Mouse (Mus musculus) lung, embryonic 16.5 days (tissue): Measurements from ENCODE around the gene Wdr90. TPM values are rescaled to one million over a fixed set of nuclear protein-coding genes. Genes with fewer than 3 reads are reported as not detected.

Source experiments
- ATAC-seq: fragments of 200-750 bp; cut with Nextera tagmentation; 2 replicates; pipeline ENCODE4 v1.8.0; 2017; ENCODE audit warnings: low read depth, mild to moderate bottlenecking, moderate library complexity
- H3K27ac ChIP-seq: fragments of 300-500 bp; sonication (generic); 2 replicates; pipeline ENCODE4 v1.5.1; 2014; ENCODE audit warnings: mild to moderate bottlenecking, control low read depth, low read length
- H3K27me3 ChIP-seq: fragments of 300-500 bp; sonication (generic); 2 replicates; pipeline ENCODE4 v1.6.1; 2014; ENCODE audit warnings: low read depth, low read length, mixed read lengths; ENCODE audit not compliant: control insufficient read depth, insufficient read depth
- H3K36me3 ChIP-seq: fragments of 300-500 bp; sonication (generic); 2 replicates; pipeline ENCODE4 v1.6.1; 2014; ENCODE audit warnings: low read length; ENCODE audit not compliant: control insufficient read depth, insufficient read depth
- H3K4me1 ChIP-seq: fragments of 300-500 bp; sonication (generic); replicated peaks from 2 replicates; pipeline ENCODE4 v1.6.1; 2014; ENCODE audit warnings: low read length, mixed read lengths; ENCODE audit not compliant: control insufficient read depth, insufficient read depth
- H3K4me2 ChIP-seq: fragments of 300-500 bp; sonication (generic); 2 replicates; pipeline ENCODE4 v1.6.1; 2014; ENCODE audit warnings: low read depth, low read length, control low read depth
- H3K4me3 ChIP-seq: fragments of 300-500 bp; sonication (generic); 2 replicates; pipeline ENCODE4 v1.5.1; 2014; ENCODE audit warnings: mild to moderate bottlenecking, low read length, control low read depth
- H3K9ac ChIP-seq: fragments of 300-500 bp; sonication (generic); 2 replicates; pipeline ENCODE4 v1.6.1; 2014; ENCODE audit warnings: low read length, control low read depth
- H3K9me3 ChIP-seq: fragments of 300-500 bp; sonication (generic); 2 replicates; pipeline ENCODE4 v1.6.1; 2016; ENCODE audit warnings: low read length; ENCODE audit not compliant: control insufficient read depth
- WGBS: fragments of 180-500 bp; shearing (Covaris S2); extraction: QIAGEN DNeasy Blood & Tissue Kit; methylation state at CpG from one replicate; pipeline ENCODE4 v1.1.7; 2014; 5-methylcytosine and 5-hydroxymethylcytosine counted together
- polyA plus RNA-seq: library from polyadenylated mRNA; unstranded; fragments of >200 nt; fragmentation: Nextera tagmentation; extraction: Ambion mirVana; gene quantifications from 2 replicates; pipeline ENCODE4 v1.2.1, GENCODE M21; 2015

Wdr90 gene
- polyA plus RNA-seq, result 32.6 and 33.4 TPM in 2 replicates

DNA sequence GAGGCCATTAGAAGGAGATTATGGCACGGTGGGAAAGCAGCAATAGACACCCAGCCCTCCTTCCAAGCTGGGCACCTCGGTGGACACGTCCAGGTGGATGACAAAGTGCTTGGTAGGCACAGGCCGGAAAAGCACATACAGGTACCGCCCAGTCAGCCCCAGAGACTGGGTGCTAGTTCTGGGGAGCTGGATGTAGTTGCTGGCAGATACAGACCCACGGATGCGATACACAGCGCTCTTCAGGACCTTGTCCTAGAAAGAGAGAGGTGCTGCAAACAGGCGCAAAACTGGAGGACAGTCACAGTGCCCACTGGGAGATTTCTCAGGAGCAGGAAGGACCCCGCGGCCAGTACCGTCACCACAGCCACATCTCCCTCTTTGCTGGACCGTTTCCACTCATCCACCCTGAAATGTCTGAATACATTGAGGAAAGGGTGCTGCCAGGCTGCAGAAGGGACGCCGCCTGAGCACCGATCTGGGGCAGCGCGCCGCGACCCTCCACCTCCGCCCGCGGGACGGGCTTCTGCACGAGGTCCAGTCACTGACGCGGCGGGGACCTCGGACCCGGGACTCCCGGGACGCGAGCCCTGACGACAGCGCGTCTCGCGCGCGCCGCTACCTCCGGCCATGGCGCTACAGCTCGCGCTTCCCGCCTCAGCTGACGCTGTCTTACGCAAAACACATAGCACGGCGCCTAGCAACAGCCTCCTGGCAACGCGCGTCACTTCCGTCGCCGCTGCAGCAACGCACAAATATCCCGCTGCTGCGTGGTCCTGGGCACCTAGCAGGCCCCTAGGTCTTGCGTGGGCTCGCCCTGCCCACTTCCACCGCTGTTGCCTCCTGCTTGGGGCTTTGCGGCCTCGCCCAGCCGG is at the start of gene Wdr90:
TSS of gene Wdr90 (minus strand) at position 670 of the 872 bp plus-strand sequence.
- 2% methylated on average over 65 of the region's 65 CpGs for WGBS
- H3K36me3 ChIP-seq, result 0 out of 2 replicates have a peak, but pooled peaks cover 3% of the 10 kb centered on the region
- H3K9me3 ChIP-seq, result no peaks in the 10 kb centered on the region
- peak within 1 kb of the TSS; percentile 84 for H3K27ac ChIP-seq
- no peaks in the 10 kb centered on the region for H3K27me3 ChIP-seq
- peak within 1 kb of the TSS; percentile 83 for H3K4me2 ChIP-seq
- H3K9ac ChIP-seq, result peak within 1 kb of the TSS; percentile 90
- H3K4me1 ChIP-seq, result peaks cover 12% of the 10 kb centered on the region
- H3K4me3 ChIP-seq, result peak within 1 kb of the TSS; percentile 69
- peak; percentile 96 for ATAC-seq

DNA sequence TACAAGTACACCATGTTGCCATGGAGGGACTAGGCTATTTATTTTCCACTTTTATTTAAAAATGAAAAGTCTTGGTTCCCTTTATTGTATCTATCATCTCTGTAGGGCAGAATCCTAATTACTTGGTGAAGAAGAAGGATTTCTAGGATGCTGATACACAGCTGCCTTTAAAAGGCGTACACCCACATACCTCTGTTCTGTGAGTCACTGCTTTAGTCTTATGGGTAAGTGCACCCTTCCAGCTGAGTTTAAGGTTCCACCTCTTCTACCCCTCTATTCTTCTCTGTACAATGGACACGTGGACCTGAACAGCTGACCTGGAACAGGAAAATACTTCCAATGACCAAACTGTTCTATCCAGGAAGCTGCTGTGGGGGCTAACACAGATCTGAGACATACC is 46.3 kb upstream of the Wdr90 start:
- Histone ChIP-seq H3K4me3 (no peak overlapping the region), H3K27ac (no peak overlapping the region), H3K9me3 (no peaks in the 10 kb centered on the region), H3K36me3 (no peaks in the 10 kb centered on the region), H3K4me1 (no peaks in the 10 kb centered on the region), H3K4me2 (no peak overlapping the region), H3K27me3 (no peaks in the 10 kb centered on the region), H3K9ac (no peak overlapping the region)
- WGBS, result 81% methylated on average over 2 of the region's 2 CpGs
- no peak for ATAC-seq

DNA sequence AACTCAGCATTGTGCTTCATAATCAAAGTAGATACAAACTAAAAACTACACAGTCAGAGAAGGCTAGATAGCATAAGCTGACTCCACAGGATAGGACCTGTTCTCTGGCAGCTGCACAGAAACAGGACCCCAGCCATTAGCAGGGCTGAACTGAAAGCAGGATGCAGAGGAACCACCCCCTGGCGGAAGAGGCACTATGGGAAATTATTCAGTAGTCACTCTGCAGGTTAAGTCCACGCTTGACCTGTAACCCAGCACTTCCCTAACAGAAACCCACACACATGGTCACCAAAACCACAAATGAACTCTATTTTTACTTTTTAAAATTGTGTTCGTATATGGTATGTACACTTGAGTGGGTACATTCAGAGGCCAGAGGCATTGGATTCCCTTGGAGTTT is 41.8 kb upstream of the Wdr90 start:
- Histone ChIP-seq H3K27ac (no peak overlapping the region), H3K4me1 (no peaks in the 10 kb centered on the region)
- WGBS, result 90% methylated on average over 3 of the region's 3 CpGs

DNA sequence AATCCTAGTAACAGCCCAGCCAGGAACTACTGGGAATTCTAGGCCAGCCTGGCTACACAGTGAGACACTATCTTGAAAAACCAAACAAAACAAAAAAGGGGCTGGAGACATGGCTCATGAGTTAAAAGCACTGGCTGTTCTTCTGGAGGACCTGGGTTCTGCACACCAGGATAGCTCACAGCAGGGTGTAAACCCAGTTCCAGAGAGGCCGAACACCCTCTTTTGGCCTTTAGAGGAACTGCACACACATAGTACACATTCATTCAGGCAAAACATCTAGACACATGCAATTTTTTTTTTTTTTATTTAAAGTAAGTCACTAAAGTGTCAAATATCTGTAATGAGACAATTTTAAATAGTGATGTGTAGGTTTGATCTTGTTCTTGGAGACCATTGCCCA is 38.9 kb upstream of the Wdr90 start:
- ATAC-seq, result no peak
- 97% methylated on average over 1 of the region's 1 CpGs for WGBS
- H3K9ac ChIP-seq, result no peak overlapping the region
- H3K27me3 ChIP-seq, result no peaks in the 10 kb centered on the region
- H3K9me3 ChIP-seq, result no peaks in the 10 kb centered on the region
- H3K4me3 ChIP-seq, result no peak overlapping the region
- H3K4me1 ChIP-seq, result no peaks in the 10 kb centered on the region
- peaks cover 3% of the 10 kb centered on the region; the same call in 1 of the 2 replicates for H3K36me3 ChIP-seq
- no peak overlapping the region for H3K27ac ChIP-seq
- no peak overlapping the region for H3K4me2 ChIP-seq

More for the DNA sequence above, 41.8 kb upstream of the Wdr90 start:
- Histone ChIP-seq H3K9ac (no peak overlapping the region), H3K4me3 (no peak overlapping the region), H3K4me2 (no peak overlapping the region), H3K9me3 (no peaks in the 10 kb centered on the region), H3K36me3 (peaks cover 3% of the 10 kb centered on the region; the same call in 1 of the 2 replicates), H3K27me3 (no peaks in the 10 kb centered on the region)
- ATAC-seq, result no peak

DNA sequence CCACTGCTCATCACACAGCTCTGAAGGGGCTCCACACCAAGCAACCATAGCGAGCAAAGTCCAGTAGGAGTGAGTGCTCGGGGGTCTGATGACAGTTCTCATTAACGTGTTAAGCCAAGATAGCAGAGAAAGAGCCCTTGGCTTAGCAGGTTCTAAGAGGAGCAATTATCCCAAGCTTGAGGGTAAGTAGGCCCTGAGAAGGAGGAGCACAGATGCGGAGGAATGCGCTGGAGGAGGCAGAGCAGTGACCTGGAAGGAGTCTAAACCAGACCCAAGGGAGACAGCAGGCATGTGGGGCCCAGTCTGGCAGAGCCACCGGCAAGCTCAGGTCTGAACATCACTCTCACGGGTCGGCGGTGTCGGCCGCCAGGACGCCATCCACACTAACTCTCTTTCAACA is 34.6 kb upstream of the Wdr90 start:
- no peak for ATAC-seq
- no peak overlapping the region for H3K9ac ChIP-seq
- no peak overlapping the region for H3K27ac ChIP-seq
- H3K9me3 ChIP-seq, result no peaks in the 10 kb centered on the region
- H3K27me3 ChIP-seq, result no peaks in the 10 kb centered on the region
- 70% methylated on average over 12 of the region's 12 CpGs for WGBS
- no peaks in the 10 kb centered on the region for H3K4me1 ChIP-seq
- no peak overlapping the region for H3K4me3 ChIP-seq
- peaks cover 3% of the 10 kb centered on the region; the same call in 1 of the 2 replicates for H3K36me3 ChIP-seq
- H3K4me2 ChIP-seq, result no peak overlapping the region

DNA sequence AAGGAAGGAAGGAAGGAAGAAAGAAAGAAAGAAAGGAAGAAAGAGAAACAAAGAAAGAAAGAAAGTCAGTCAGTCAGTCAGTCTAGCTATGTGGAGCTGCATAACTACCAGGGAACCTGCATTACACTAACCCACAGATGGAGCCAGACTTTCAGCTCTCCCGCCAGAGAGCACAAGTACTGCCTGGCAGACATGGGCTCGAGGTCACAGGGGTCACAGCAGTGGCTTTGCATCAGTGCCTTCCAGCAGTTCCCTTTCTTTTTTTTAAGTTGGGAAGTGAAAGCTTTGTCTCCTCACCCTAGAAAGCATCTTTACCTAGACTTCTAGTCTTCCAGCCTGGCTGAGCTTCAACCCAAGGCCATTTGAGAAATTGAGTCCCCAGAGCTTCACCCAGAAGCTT is 34.1 kb upstream of the Wdr90 start:
- H3K9ac ChIP-seq, result no peak overlapping the region
- ATAC-seq, result no peak
- WGBS, result 62% methylated on average over 2 of the region's 2 CpGs
- H3K4me2 ChIP-seq, result no peak overlapping the region
- no peaks in the 10 kb centered on the region for H3K4me1 ChIP-seq
- H3K36me3 ChIP-seq, result no peaks in the 10 kb centered on the region; the same call in 1 of the 2 replicates
- H3K9me3 ChIP-seq, result no peaks in the 10 kb centered on the region
- H3K27me3 ChIP-seq, result no peaks in the 10 kb centered on the region
- no peak overlapping the region for H3K4me3 ChIP-seq
- no peak overlapping the region for H3K27ac ChIP-seq

DNA sequence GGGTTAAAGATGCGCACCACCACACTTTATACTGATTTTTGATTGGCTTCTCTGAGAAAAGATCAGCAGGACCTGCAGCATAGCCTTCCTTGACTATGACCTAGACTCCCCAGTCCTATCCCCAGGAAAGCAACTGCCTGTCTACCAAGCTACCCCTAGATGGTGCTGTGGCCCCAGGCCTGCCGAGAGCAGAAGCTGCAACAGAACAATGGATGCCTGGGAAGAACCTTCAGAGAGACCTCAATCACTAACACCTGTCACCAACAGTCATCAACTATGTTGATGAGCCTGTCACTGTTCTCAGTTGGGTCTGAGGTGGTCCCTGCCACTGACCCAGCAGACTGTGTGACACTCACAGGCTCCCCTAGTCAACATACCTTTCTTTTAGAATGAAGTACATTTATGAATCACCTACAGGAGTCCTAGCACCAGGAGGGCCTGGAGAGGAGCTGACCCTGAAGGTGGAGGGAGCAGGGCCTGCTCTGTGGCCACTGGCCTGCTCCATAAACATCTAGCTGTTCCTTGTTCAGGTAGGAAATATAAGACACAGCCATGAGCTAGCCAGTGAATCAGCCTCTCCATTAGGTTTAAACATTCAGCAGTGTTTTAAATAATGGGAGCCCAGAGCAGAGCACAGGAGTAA is 32.8 kb upstream of the Wdr90 start:
- ATAC-seq, result peak; percentile 78; the same call in 1 of the 2 replicates
- H3K4me1 ChIP-seq, result no peaks in the 10 kb centered on the region
- H3K27me3 ChIP-seq, result no peaks in the 10 kb centered on the region
- H3K4me2 ChIP-seq, result no peak overlapping the region
- H3K9ac ChIP-seq, result no peak overlapping the region
- no peaks in the 10 kb centered on the region for H3K36me3 ChIP-seq
- no peaks in the 10 kb centered on the region for H3K9me3 ChIP-seq
- H3K4me3 ChIP-seq, result no peak overlapping the region
- H3K27ac ChIP-seq, result no peak overlapping the region
- WGBS, result 30% methylated on average over 2 of the region's 2 CpGs

DNA sequence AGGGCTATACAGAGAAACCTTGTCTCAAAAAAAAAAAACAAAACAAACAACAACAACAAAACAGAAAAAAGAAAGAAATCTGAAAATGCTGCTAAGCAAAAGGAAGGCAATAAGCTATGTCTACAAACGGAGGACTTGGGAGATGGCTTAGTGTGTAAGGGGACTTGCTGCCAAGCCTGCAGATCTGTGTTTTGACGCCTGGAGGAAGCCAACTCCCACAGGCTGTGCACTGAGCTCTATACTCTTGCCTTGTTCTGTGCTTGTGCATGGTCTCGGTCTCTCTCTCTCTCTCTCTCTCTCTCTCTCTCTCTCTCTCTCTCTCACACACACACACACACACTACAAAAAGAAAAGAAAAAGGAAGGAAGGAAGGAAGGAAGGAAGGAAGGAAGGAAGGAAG is 27.5 kb upstream of the Wdr90 start:
- H3K4me1 ChIP-seq, result no peaks in the 10 kb centered on the region; the same call in 1 of the 2 replicates
- peaks cover 5% of the 10 kb centered on the region; the same call in 1 of the 2 replicates for H3K36me3 ChIP-seq
- H3K9ac ChIP-seq, result no peak overlapping the region
- no peak overlapping the region for H3K4me3 ChIP-seq
- no peak for ATAC-seq
- H3K27me3 ChIP-seq, result no peaks in the 10 kb centered on the region
- WGBS, result 90% methylated on average over 3 of the region's 3 CpGs
- H3K4me2 ChIP-seq, result no peak overlapping the region
- H3K9me3 ChIP-seq, result no peaks in the 10 kb centered on the region
- H3K27ac ChIP-seq, result no peak overlapping the region

DNA sequence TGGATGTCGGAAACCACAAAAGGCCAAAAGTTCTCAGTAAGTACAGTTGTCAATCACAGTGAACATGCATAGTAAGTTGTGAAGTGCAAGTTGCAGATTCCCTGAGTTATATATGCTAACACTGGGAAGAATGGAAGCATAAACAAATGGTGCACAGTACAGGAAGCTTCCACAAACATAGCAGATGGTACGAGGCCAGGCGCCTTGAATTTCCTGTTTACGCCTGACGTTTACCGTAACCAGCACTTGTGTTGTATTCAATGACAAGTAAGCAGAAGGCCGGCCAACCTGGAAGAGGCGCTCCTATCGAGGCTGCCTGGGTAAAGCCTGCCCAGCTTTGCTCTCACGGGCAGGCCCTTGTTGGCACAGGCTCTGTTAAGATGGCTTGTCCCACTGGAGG is 26.2 kb upstream of the Wdr90 start:
- no peaks in the 10 kb centered on the region for H3K9me3 ChIP-seq
- H3K27me3 ChIP-seq, result no peaks in the 10 kb centered on the region
- H3K27ac ChIP-seq, result 0 out of 2 replicates have a peak overlapping the region, but pooled peaks have one; percentile 12
- peak; percentile 51 for ATAC-seq
- no peak overlapping the region for H3K4me3 ChIP-seq
- H3K9ac ChIP-seq, result no peak overlapping the region
- H3K4me2 ChIP-seq, result no peak overlapping the region
- no peaks in the 10 kb centered on the region; the same call in 1 of the 2 replicates for H3K4me1 ChIP-seq
- WGBS, result 58% methylated on average over 10 of the region's 10 CpGs
- H3K36me3 ChIP-seq, result peaks cover 11% of the 10 kb centered on the region; the same call in 1 of the 2 replicates
